ENCODE assay signal across 8 mouse cellular contexts in genomic region chr15:84987874-84988825, GRCm38 (mm10). TPM values are rescaled to one million over a fixed set of nuclear protein-coding genes. Genes with fewer than 3 reads are reported as not detected.
DNase-seq lines count a peak whose midpoint lies in the region; ATAC-seq and TF ChIP-seq lines count a peak whose summit lies in the region.

Gene 5031439G07Rik (minus strand): TSS chr15:84988551.

- H3K36me3 ChIP-seq in forebrain, embryonic 14.5 days (ENCODE audit: control insufficient read depth, insufficient read depth, low read length), result no peaks in the 10 kb centered on the region
- H3K36me3 ChIP-seq in lung, embryonic 14.5 days (ENCODE audit: insufficient read depth), result no peaks in the 10 kb centered on the region
- H3K36me3 ChIP-seq in thymus, adult 2 months (ENCODE audit: control insufficient read depth, insufficient read depth, low read length), result no peaks in the 10 kb centered on the region

- 2% methylated on average over 24 of the region's 59 CpGs for WGBS in forebrain, embryonic 14.5 days
- 1% methylated on average over 56 of the region's 59 CpGs for WGBS in lung, embryonic 14.5 days
- WGBS in olfactory bulb, adult 2 months, result 3% methylated on average over 59 of the region's 59 CpGs
- 4% methylated on average over 57 of the region's 59 CpGs for WGBS in thymus, adult 2 months

- peak; percentile 97 for DNase-seq in ES-CJ7 (ENCODE audit: low read depth, low spot score)
- DNase-seq in forebrain, embryonic 14.5 days (ENCODE audit: low spot score), result peak; percentile 98
- peak; percentile 88 to 89 for DNase-seq in heart, postnatal 14 days
- peak; percentile 86 to 92 for DNase-seq in layer of hippocampus, adult 18-20 months (ENCODE audit: low spot score in 2 of 2)
- peak; percentile 97 for DNase-seq in lung, embryonic 14.5 days
- peak; percentile 92 for DNase-seq in thymus, adult 2 months

- peak within 1 kb of the TSS; percentile 92 for H3K9ac ChIP-seq in forebrain, embryonic 14.5 days (ENCODE audit: low read length)
- peak within 1 kb of the TSS; percentile 91 for H3K9ac ChIP-seq in lung, embryonic 14.5 days

- no peak for TF ChIP-seq CTCF in lung, embryonic 14.5 days (IDR thresholded peaks at IDR 0.05; ENCODE audit: low read depth)
- no peak for TF ChIP-seq CTCF in olfactory bulb, adult 2 months (IDR thresholded peaks at IDR 0.05; ENCODE audit: insufficient read depth, low read depth, low read length)
- no peak for TF ChIP-seq CTCF in thymus, adult 2 months (IDR thresholded peaks at IDR 0.05; ENCODE audit: borderline replicate concordance, control insufficient read depth, extremely low read depth, insufficient read depth, low read length, poor library complexity)

- peak within 1 kb of the TSS; percentile 68; the same call in 1 of the 2 replicates for H3K27ac ChIP-seq in forebrain, embryonic 14.5 days (ENCODE audit: low read depth, low read length)
- peak within 1 kb of the TSS; percentile 30; the same call in 1 of the 2 replicates for H3K27ac ChIP-seq in lung, embryonic 14.5 days (ENCODE audit: low read depth)
- H3K27ac ChIP-seq in olfactory bulb, adult 2 months (ENCODE audit: insufficient read depth, low read depth, low read length), result peak within 1 kb of the TSS; percentile 50
- no peak within 1 kb of the TSS for H3K27ac ChIP-seq in thymus, adult 2 months (ENCODE audit: control insufficient read depth, insufficient read depth, low read length)

- H3K27me3 ChIP-seq in forebrain, embryonic 14.5 days (replicated peaks; ENCODE audit: control insufficient read depth, insufficient read depth, low read length), result no peaks in the 10 kb centered on the region
- H3K27me3 ChIP-seq in lung, embryonic 14.5 days (ENCODE audit: insufficient read depth, low read length), result no peaks in the 10 kb centered on the region
- no peaks in the 10 kb centered on the region; the same call in 1 of the 2 replicates for H3K27me3 ChIP-seq in thymus, adult 2 months (ENCODE audit: control insufficient read depth, insufficient read depth, low read length)

- peak; percentile 65 for ATAC-seq in cerebellum, adult (ENCODE audit: insufficient number of reproducible peaks, low FRiP score, low TSS enrichment)
- peak; percentile 90 for ATAC-seq in forebrain, embryonic 14.5 days
- ATAC-seq in lung, embryonic 14.5 days (ENCODE audit: insufficient read depth), result peak; percentile 87

- 0 out of 2 replicates have a peak, but pooled peaks have one; percentile 42 for TF ChIP-seq POLR2A in olfactory bulb, adult 2 months (IDR thresholded peaks at IDR 0.05; ENCODE audit: insufficient read depth, low read depth, low read length)
- TF ChIP-seq POLR2A in thymus, adult 2 months (IDR thresholded peaks at IDR 0.05; ENCODE audit: control insufficient read depth, extremely low read depth, insufficient read depth, low read length, poor library complexity), result peak; percentile 59; the same call in 1 of the 2 replicates

- intact Hi-C loops in heart, postnatal 14 days (cut with DNase I), result loop anchor here (5.0 kb wide), 1 partner anchor 61 kb away; no protein-coding TSS in a partner anchor

- peak within 1 kb of the TSS; percentile 85 for H3K4me2 ChIP-seq in forebrain, embryonic 14.5 days (ENCODE audit: low read length)
- peak within 1 kb of the TSS; percentile 84 for H3K4me2 ChIP-seq in lung, embryonic 14.5 days

- H3K9me3 ChIP-seq in forebrain, embryonic 14.5 days (replicated peaks; ENCODE audit: control insufficient read depth, low read length), result no peaks in the 10 kb centered on the region
- H3K9me3 ChIP-seq in lung, embryonic 14.5 days (ENCODE audit: low read depth, low read length), result no peaks in the 10 kb centered on the region

- H3K4me3 ChIP-seq in forebrain, embryonic 14.5 days (ENCODE audit: low read depth, low read length), result peak within 1 kb of the TSS; percentile 77
- peak within 1 kb of the TSS; percentile 77 for H3K4me3 ChIP-seq in lung, embryonic 14.5 days (ENCODE audit: low read depth, low read length)
- H3K4me3 ChIP-seq in olfactory bulb, adult 2 months (ENCODE audit: insufficient read depth, low read depth, low read length), result peak within 1 kb of the TSS; percentile 95
- H3K4me3 ChIP-seq in thymus, adult 2 months (ENCODE audit: control insufficient read depth, insufficient read depth, low read length), result peak within 1 kb of the TSS; percentile 51

- H3K4me1 ChIP-seq in forebrain, embryonic 14.5 days (ENCODE audit: control insufficient read depth, insufficient read depth, low read length), result peaks cover 22% of the 10 kb centered on the region
- H3K4me1 ChIP-seq in lung, embryonic 14.5 days (ENCODE audit: insufficient read depth), result 0 out of 2 replicates have a peak, but pooled peaks cover 4% of the 10 kb centered on the region
- peaks cover 44% of the 10 kb centered on the region for H3K4me1 ChIP-seq in olfactory bulb, adult 2 months (ENCODE audit: control insufficient read depth, insufficient read depth, low read length)
- H3K4me1 ChIP-seq in thymus, adult 2 months (replicated peaks; ENCODE audit: control insufficient read depth, insufficient read depth, low read length), result peaks cover 16% of the 10 kb centered on the region

RNA-seq across cellular contexts. Expression of gene 5031439G07Rik, which starts in this region (rescaled TPM):
- polyA plus RNA-seq in forebrain, embryonic 14.5 days (2014; fragmentation: Nextera tagmentation; extraction: Ambion mirVana), result 14.1 and 16.1 TPM in 2 replicates
- total RNA-seq in heart, postnatal 14 days (2021), result 10 to 100 TPM; 20.6 to 21.9 TPM
- total RNA-seq in layer of hippocampus, adult 18-20 months (2021), result 100 to 1,000 TPM in 1 of 2 experiments, 10 to 100 TPM in 1; 97.0 to 102 TPM
- polyA plus RNA-seq in lung, embryonic 14.5 days (2014; fragmentation: Nextera tagmentation; extraction: Ambion mirVana), result 11.6 and 13.5 TPM in 2 replicates
- not detected in 2 replicates for polyA plus RNA-seq in olfactory bulb, adult 2 months (2012; ENCODE audit: insufficient read depth, insufficient read length, low replicate concordance, missing spikeins)
- 15.9 and 19.6 TPM in 2 replicates for polyA plus RNA-seq in thymus, adult 2 months (2012; rRNA removed)

Comparison
In these comparisons a context has a peak if more than half of its experiments do, and no peak if none do; other contexts are left out.
1. RNA of gene 5031439G07Rik (total RNA-seq): 97.0 to 102 TPM in layer of hippocampus, adult 18-20 months; 20.6 to 21.9 TPM in heart, postnatal 14 days; every median in the first group is over 4 times any median in the second.
2. Peak in every context shown above with its lines, with median percentiles within 50 percentile points of each other: DNase-seq, ATAC-seq and H3K4me3 ChIP-seq.